Mouse (Mus musculus) spleen, adult 2 months (tissue): ENCODE measurements around the gene Vezt.

Source experiments
- CTCF ChIP-seq: fragments of 200-500 bp; IDR thresholded peaks from 2 replicates; pipeline ENCODE4 v1.5.1; 2011; ENCODE audit warnings: mild to moderate bottlenecking, inconsistent platforms; ENCODE audit not compliant: insufficient read depth, insufficient read length, insufficient replicate concordance; ENCODE audit errors: extremely low read depth
- POLR2A ChIP-seq: fragments of 200-500 bp; IDR thresholded peaks from 2 replicates; pipeline ENCODE4 v1.6.1; 2011; ENCODE audit warnings: low read depth, low read length, inconsistent platforms

GRCm38 (mm10) chr10:93912917-93913316, 122.7 kb downstream of the Vezt start:
- TF ChIP-seq POLR2A: no peak
- no peak for TF ChIP-seq CTCF
